Mouse (Mus musculus): ENCODE data around the gene Tollip.

DNA sequence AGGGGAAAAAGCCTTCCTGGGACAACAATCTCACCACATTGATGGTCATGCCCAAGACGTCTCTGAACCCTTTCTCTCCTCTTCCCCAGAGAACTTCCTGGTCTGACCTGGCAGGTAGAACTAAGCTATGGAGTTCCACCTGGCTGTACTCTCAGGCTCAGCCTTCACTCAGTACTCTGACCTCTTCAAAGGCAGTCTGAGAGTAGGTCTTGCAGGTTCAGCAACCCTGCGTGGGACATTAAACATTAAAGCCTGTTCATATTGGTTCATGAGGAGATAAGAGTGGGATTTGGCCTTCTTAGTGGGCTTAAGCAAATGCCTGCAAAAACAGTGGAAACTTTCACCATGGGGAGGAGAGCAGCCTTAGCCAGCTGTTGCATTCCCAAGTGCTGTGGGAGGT lies 48.0 kb upstream of the Tollip start:
- no peak for TF ChIP-seq POLR2A (IDR thresholded peaks at IDR 0.05; ENCODE audit: low read depth, low read length)
- TF ChIP-seq CTCF (IDR thresholded peaks at IDR 0.05; ENCODE audit: extremely low read depth, insufficient read length, insufficient replicate concordance, low read depth, low read length) = no peak

All from small intestine, adult 2 months (tissue).